Mouse (Mus musculus): Measurements from ENCODE around the gene Ctnna2. TPM values are rescaled to one million over a fixed set of nuclear protein-coding genes. Genes with fewer than 3 reads are reported as not detected.

Ctnna2 gene
- polyA plus RNA-seq, 1 experiment from 2014 or later = 2.0 TPM

DNA sequence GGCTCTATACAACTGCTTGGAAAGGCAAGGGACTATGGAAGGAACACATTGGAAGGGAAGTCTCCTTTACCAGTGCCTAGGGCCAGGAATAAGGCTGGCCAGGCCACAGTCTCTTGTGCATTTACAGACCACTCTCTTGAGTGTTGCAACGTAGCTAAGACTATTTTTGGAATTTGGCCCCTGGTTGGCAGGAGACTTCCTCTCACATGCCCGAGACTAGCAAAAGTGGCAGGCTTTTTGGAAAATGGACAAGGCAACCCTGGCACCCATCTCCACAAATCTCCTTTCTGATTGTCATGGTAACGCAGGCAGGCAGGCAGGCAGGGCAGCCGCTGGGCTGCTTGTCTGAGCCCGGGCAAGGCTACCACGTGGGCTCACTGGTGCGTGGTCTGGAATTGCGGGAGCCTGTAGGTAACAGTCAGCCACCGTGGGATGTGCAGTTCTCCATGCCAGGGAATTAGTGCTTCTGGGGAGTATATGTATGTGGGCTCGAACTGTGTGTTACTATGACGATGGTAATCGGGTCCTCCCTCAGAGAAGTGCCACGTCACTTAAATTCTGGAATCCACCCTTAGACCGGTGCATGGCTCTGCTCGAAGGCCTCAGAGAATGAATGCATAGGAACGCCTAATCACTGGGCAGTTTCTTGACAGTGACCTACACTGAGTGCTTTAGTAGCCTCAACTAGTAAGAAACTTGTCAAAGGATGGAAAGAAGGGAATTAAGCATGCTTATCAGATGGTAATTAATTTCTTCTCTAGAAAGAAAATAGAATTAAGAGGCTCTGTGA, 756.5 kb downstream of the Ctnna2 start:
- H3K4me1 ChIP-seq = peaks cover 5% of the 10 kb centered on the region; the same call in 1 of the 2 replicates
- no peak overlapping the region for H3K27ac ChIP-seq
- H3K27me3 ChIP-seq = no peaks in the 10 kb centered on the region
- ATAC-seq (replicated peaks; ENCODE audit: low FRiP score) = peak; percentile 74
- H3K9me3 ChIP-seq (replicated peaks) = no peaks in the 10 kb centered on the region
- no peak overlapping the region for H3K4me3 ChIP-seq (replicated peaks)
- H3K4me2 ChIP-seq = no peak overlapping the region
- H3K36me3 ChIP-seq = no peaks in the 10 kb centered on the region
- no peak overlapping the region for H3K9ac ChIP-seq
- 61% methylated on average over 16 of the region's 16 CpGs for WGBS

- no peak for ATAC-seq (replicated peaks; ENCODE audit: low FRiP score)
- WGBS = 81% methylated on average over 4 of the region's 4 CpGs
Measured at GRCm38 (mm10) chr6:77220776-77221175, 758.7 kb downstream of the Ctnna2 start.

DNA sequence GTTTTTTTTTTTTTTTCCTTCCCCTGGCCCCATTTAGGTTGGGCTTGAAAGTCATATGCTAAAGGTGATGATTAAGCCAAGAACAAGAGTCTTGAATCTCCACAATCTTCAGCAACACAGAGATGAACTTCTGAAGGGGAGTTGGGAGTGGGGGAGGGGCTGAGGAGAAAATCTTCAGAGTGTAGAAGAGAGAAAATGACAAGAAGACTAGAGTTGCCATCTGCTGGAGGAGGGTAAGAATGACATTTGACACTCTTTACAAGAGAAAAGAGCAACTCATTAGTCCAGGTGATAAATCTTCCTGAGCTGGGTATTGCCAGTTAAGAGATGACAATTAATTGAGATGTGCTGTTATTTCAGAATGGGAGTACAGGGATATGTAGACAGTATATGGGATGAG, 760.6 kb downstream of the Ctnna2 start:
- H3K9ac ChIP-seq = no peak overlapping the region
- H3K27ac ChIP-seq = no peak overlapping the region
- H3K27me3 ChIP-seq = no peaks in the 10 kb centered on the region
- H3K9me3 ChIP-seq (replicated peaks) = no peaks in the 10 kb centered on the region
- no peak overlapping the region for H3K4me2 ChIP-seq
- no peak overlapping the region for H3K4me3 ChIP-seq (replicated peaks)
- no peaks in the 10 kb centered on the region for H3K36me3 ChIP-seq
- peaks cover 14% of the 10 kb centered on the region for H3K4me1 ChIP-seq
- ATAC-seq (replicated peaks; ENCODE audit: low FRiP score) = no peak

More at GRCm38 (mm10) chr6:77220776-77221175, 758.7 kb downstream of the Ctnna2 start:
- H3K36me3 ChIP-seq = no peaks in the 10 kb centered on the region
- no peak overlapping the region for H3K9ac ChIP-seq
- peaks cover 5% of the 10 kb centered on the region; the same call in 1 of the 2 replicates for H3K4me1 ChIP-seq
- H3K27me3 ChIP-seq = no peaks in the 10 kb centered on the region
- no peak overlapping the region for H3K4me3 ChIP-seq (replicated peaks)
- no peak overlapping the region for H3K4me2 ChIP-seq
- H3K27ac ChIP-seq = no peak overlapping the region
- H3K9me3 ChIP-seq (replicated peaks) = no peaks in the 10 kb centered on the region

GRCm38 (mm10) chr6:77215322-77215721, 764.2 kb downstream of the Ctnna2 start:
- Histone ChIP-seq H3K4me3 (replicated peaks) (no peak overlapping the region), H3K27ac (no peak overlapping the region), H3K36me3 (no peaks in the 10 kb centered on the region), H3K4me1 (peaks cover 19% of the 10 kb centered on the region), H3K9me3 (replicated peaks) (no peaks in the 10 kb centered on the region), H3K9ac (no peak overlapping the region), H3K27me3 (no peaks in the 10 kb centered on the region), H3K4me2 (no peak overlapping the region)
- ATAC-seq (replicated peaks; ENCODE audit: low FRiP score) = 0 out of 2 replicates have a peak, but pooled peaks have one; percentile 27
- WGBS = 60% methylated on average over 4 of the region's 4 CpGs

- Histone ChIP-seq H3K4me1 (peaks cover 19% of the 10 kb centered on the region), H3K9me3 (replicated peaks) (no peaks in the 10 kb centered on the region), H3K36me3 (no peaks in the 10 kb centered on the region), H3K4me2 (0 out of 2 replicates have a peak overlapping the region, but pooled peaks have one; percentile 9), H3K27me3 (no peaks in the 10 kb centered on the region), H3K9ac (no peak overlapping the region), H3K27ac (no peak overlapping the region; the same call in 1 of the 2 replicates), H3K4me3 (replicated peaks) (no peak overlapping the region)
- 4% methylated on average over 3 of the region's 3 CpGs for WGBS
- peak; percentile 93 for ATAC-seq (replicated peaks; ENCODE audit: low FRiP score)
Measured at GRCm38 (mm10) chr6:77213757-77214409, 765.6 kb downstream of the Ctnna2 start.

DNA sequence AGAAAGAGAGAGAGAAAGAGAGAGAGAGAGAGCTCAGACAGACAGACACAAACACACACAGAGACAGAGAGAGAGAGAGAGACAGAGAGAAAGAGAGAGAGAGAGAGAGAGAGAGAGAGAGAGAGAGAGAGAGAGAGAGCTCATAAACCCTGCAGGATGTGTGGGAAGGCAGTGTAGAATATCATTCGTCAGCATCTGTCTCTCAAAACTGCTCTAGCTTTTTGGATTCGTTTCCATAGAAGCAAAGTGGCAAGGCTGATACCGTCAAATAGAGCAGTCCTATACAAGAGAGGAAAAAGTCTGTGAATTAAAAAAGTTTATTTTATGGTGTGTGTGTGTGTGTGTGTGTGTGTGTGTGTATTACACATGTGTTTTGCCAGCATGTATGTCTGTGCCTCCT, 769.6 kb downstream of the Ctnna2 start:
- Histone ChIP-seq H3K36me3 (no peaks in the 10 kb centered on the region), H3K27ac (no peak overlapping the region), H3K9ac (no peak overlapping the region), H3K9me3 (replicated peaks) (no peaks in the 10 kb centered on the region), H3K4me1 (peaks cover 14% of the 10 kb centered on the region), H3K4me3 (replicated peaks) (no peak overlapping the region), H3K27me3 (no peaks in the 10 kb centered on the region), H3K4me2 (no peak overlapping the region)
- WGBS = 50% methylated on average over 3 of the region's 3 CpGs
- no peak for ATAC-seq (replicated peaks; ENCODE audit: low FRiP score)

DNA sequence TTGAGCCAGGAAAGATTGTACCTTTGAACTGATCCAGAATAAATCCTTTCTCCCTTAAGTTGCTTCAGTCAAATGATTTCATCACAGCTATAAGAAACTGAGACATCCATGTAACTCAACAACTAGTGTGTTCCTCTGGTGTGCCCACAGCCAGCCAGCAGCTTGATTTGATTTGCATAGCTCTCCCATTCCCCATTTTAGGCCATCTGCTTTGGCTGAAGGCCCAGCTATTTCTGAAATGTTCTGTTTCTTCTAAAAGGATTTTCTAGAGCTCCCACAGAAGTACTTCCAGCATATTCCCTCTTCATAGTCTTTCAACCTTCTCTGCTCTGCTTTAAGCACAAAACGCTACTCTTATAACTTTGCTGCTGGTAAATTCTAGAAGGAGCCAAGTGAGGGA, 770.3 kb downstream of the Ctnna2 start:
- 42% methylated on average over 1 of the region's 1 CpGs for WGBS
- H3K4me1 ChIP-seq = peaks cover 13% of the 10 kb centered on the region
- no peak overlapping the region for H3K4me2 ChIP-seq
- H3K36me3 ChIP-seq = no peaks in the 10 kb centered on the region
- H3K4me3 ChIP-seq (replicated peaks) = no peak overlapping the region
- no peak overlapping the region for H3K27ac ChIP-seq
- no peaks in the 10 kb centered on the region for H3K27me3 ChIP-seq
- no peak overlapping the region for H3K9ac ChIP-seq
- no peak for ATAC-seq (replicated peaks; ENCODE audit: low FRiP score)
- no peaks in the 10 kb centered on the region for H3K9me3 ChIP-seq (replicated peaks)

DNA sequence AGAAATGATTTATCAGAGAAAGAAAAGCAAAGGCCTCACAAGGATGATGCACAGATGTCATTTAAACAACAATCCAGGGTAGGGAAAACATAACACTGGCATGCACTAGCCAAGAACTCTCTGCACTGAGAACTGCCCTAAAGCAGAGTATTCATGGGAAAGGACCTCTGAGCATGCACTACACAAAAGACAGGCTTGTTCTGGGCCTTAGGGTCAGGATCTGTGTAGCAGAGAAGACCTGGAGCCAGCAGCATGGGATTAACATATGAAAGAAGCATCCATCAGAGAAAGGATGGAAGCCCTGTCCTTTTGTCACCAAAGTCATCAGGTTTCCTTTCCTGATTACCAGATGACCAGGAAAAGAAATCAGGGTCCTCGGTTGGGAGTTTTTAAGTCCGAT, 780.1 kb downstream of the Ctnna2 start:
- WGBS = 69% methylated on average over 2 of the region's 2 CpGs
- H3K4me3 ChIP-seq (replicated peaks) = no peak overlapping the region
- H3K4me1 ChIP-seq = 0 out of 2 replicates have a peak, but pooled peaks cover 2% of the 10 kb centered on the region
- no peaks in the 10 kb centered on the region for H3K9me3 ChIP-seq (replicated peaks)
- no peaks in the 10 kb centered on the region for H3K36me3 ChIP-seq
- H3K27ac ChIP-seq = no peak overlapping the region
- H3K27me3 ChIP-seq = no peaks in the 10 kb centered on the region
- H3K9ac ChIP-seq = no peak overlapping the region
- ATAC-seq (replicated peaks; ENCODE audit: low FRiP score) = no peak
- H3K4me2 ChIP-seq = no peak overlapping the region

DNA sequence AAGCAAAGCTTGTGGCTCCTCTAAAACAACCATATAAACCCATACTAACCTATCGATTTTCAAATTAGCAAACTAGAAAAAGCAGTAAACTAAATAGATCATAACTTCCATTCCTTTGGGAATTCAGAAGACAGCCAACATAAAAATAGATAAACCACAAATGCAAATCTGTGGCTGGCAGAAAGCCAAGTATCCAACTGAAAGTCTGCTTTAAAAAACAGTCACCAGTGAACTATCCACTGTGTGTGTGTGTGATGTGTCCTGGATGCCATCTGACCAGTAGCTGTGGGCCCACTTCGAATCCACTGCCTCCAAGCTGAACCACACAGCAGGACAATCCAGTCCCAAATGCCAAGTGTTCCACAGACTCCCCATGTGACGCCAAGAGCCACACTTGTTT, 782.8 kb downstream of the Ctnna2 start:
- no peak overlapping the region for H3K27ac ChIP-seq
- no peak overlapping the region for H3K9ac ChIP-seq
- no peak overlapping the region for H3K4me2 ChIP-seq
- no peak overlapping the region for H3K4me3 ChIP-seq (replicated peaks)
- 85% methylated on average over 3 of the region's 3 CpGs for WGBS
- H3K9me3 ChIP-seq (replicated peaks) = no peaks in the 10 kb centered on the region
- H3K27me3 ChIP-seq = no peaks in the 10 kb centered on the region
- H3K4me1 ChIP-seq = 0 out of 2 replicates have a peak, but pooled peaks cover 2% of the 10 kb centered on the region
- no peak for ATAC-seq (replicated peaks; ENCODE audit: low FRiP score)
- no peaks in the 10 kb centered on the region for H3K36me3 ChIP-seq

DNA sequence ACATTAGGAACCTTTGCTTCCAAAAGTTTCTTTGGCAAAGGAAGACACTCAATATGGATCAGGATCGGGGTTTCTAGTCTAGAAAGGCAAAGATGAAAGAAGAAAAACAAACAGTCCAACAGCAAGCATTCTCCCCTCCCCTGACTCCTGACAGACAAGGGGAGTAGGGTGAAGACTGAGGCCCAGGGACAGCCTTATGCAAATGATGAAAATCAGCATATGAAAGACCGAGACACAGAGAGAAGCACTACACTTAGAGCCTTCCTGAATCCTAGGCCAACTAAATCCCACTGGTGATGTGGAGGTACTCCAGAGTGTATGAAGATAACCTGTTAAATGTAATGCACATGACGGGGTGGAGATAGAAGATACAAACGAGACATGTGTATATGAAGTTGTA, 787.9 kb downstream of the Ctnna2 start:
- H3K27ac ChIP-seq = no peak overlapping the region
- H3K4me3 ChIP-seq (replicated peaks) = no peak overlapping the region
- no peaks in the 10 kb centered on the region for H3K9me3 ChIP-seq (replicated peaks)
- no peaks in the 10 kb centered on the region for H3K4me1 ChIP-seq
- no peak overlapping the region for H3K4me2 ChIP-seq
- no peaks in the 10 kb centered on the region for H3K27me3 ChIP-seq
- WGBS = 73% methylated on average over 4 of the region's 4 CpGs
- no peak overlapping the region for H3K9ac ChIP-seq
- ATAC-seq (replicated peaks; ENCODE audit: low FRiP score) = no peak
- H3K36me3 ChIP-seq = no peaks in the 10 kb centered on the region

GRCm38 (mm10) chr6:77188628-77189027, 790.9 kb downstream of the Ctnna2 start:
- no peaks in the 10 kb centered on the region for H3K9me3 ChIP-seq (replicated peaks)
- no peaks in the 10 kb centered on the region for H3K4me1 ChIP-seq
- H3K27me3 ChIP-seq = no peaks in the 10 kb centered on the region
- 29% methylated on average over 2 of the region's 2 CpGs for WGBS
- H3K4me2 ChIP-seq = no peak overlapping the region
- no peak overlapping the region for H3K9ac ChIP-seq
- H3K36me3 ChIP-seq = no peaks in the 10 kb centered on the region
- H3K27ac ChIP-seq = no peak overlapping the region
- peak; percentile 79 for ATAC-seq (replicated peaks; ENCODE audit: low FRiP score)
- no peak overlapping the region for H3K4me3 ChIP-seq (replicated peaks)

- H3K4me2 ChIP-seq = no peak overlapping the region
- H3K4me1 ChIP-seq = no peaks in the 10 kb centered on the region
- H3K36me3 ChIP-seq = no peaks in the 10 kb centered on the region
- no peak overlapping the region for H3K9ac ChIP-seq
- no peaks in the 10 kb centered on the region for H3K9me3 ChIP-seq (replicated peaks)
- H3K27me3 ChIP-seq = no peaks in the 10 kb centered on the region
- 79% methylated on average over 4 of the region's 4 CpGs for WGBS
- no peak overlapping the region for H3K27ac ChIP-seq
- no peak overlapping the region for H3K4me3 ChIP-seq (replicated peaks)
- no peak for ATAC-seq (replicated peaks; ENCODE audit: low FRiP score)
Measured at GRCm38 (mm10) chr6:77185751-77186150, 793.7 kb downstream of the Ctnna2 start.
